Mouse (Mus musculus): Measurements from ENCODE around the gene Zfp871.

The Zfp871 gene

DNA sequence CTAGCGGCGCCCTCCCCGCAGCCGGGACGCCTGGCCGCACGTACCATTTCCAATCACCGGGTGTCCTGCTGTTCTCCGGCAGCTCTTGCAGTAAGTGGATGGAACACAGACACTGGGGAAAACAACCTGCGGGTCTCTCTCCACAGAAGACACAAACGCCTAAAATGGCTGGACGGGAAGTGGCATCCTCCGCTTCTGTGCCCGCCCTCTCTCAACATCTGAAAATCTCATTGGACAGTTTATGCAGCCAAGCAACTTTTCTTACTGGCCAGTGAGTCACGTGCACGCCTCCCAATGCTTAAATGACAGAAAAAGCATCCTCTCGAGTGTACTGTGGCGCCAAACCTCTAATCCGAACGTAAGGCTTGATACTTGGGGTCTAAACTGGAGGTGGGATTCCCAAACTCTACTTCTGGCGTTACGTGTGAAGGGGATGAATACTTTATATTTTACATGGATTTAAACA lies at the start of gene Zfp871:
Gene Zfp871 (minus strand): TSS at position 194 of the 466 bp plus-strand sequence.
- peak; percentile 71 for DNase-seq

DNA sequence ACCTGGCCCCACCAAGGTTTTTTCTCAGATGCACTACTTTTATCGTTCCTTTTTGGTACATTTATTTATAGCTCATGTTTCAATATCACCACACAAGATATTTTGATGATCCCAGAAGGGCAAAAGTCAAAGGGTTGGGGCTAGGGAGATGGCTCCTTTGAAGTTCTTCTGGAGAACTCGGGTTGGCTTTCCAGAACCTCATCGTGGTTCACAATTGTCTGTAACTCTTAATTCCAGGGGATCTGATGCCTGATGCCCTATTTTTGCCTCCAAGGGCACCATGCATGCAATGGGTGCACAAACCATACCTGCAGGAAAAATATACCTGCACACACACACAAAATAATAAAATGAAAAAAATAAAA lies 42.3 kb upstream of the Zfp871 start:
- DNase-seq = no peak

DNA sequence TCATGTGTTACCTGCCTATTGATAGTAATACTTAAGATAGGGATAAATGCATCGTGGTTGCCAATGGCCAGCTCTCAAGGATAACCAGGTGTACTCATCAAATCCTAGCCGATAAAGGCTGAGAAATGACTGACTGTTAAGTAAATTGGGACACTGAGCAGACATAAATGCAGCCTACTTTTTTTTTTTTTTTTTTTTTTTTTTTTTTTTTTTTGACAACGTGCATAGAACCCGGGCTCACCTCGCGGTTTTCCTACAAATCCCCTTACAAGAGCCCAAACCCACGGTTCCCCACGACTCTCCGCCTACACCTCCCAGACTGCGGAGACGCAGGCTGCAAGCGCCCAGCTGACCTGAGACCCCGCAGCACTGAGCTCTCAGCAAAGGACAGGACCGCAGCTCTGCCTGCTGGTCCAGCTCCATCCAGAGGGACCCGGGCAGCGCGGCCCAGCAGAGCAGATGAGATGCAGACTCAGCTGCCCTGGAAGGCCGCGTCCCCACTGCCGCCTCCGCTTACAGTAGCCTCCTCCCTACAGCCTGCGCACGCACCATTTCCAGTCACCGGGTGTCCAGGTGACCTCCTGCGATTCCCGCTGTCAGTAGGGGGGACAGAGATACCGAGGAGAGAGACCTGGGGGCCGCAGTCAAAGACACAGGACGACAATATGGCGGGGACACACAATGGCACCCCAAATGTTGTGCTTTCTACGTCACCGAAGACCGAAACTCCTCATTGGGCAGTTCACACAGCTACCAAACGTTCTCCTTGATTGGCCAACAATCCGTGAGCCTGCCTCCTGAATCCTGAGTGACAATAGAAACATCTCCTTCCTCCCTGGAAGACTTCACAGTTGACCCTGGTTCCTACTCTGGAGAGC lies 41.7 kb upstream of the Zfp871 start, which contains the start of gene Zfp799:
Gene Zfp799 (minus strand): TSS at position 722 of the 878 bp plus-strand sequence.
- DNase-seq = peak; percentile 64

DNA sequence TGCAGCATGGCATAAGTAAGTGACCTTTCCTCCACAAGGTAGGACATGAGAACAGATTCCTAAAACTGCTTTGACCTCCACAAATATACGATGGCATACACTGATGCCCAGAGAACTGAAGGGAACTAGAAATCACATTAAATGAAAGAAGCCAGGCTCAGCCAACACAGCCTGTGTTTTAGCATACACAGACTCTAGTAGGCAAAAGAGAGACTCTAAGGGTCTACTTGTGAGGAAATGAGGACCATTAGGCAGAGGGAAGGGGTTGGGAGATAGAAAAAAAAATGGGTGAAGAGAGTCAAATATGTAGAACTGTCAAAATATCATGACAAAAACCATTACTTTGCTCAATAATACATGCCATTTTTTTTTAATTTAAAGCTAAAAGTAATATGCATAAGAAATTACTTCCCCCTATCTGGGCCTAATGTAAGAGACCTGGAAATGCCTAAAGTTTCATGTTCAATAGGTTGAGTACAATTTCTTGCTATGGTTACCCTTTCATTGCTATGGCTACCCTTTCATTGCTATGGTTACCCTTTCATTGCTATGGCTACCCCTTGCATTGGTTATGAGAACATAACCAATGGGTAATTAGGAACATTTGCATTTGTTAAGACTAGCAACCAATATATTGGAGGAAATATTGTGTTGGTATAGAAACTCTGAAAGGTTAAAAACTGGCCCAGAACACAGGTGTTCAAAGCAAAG lies 28.1 kb upstream of the Zfp871 start:
- no peak for DNase-seq

DNA sequence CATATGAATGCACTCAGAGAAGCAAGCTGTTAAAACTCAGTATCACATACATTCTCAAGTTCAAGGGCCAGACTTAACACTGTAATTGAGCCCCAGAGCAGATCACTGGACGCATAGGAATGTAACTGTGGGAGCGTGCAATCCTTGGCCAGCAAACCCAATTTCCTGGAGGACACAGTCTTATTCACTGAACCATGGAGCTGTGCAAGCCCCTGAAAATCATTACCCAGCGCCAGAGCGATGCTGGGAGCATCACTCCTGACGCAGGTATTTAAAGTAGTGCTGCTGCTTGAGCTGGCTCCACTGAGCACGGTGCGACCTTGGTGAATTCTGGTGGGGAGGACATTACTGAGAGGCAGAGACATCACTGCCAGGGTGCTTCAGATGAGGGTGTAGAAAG lies 26.0 kb upstream of the Zfp871 start:
- DNase-seq = no peak

DNA sequence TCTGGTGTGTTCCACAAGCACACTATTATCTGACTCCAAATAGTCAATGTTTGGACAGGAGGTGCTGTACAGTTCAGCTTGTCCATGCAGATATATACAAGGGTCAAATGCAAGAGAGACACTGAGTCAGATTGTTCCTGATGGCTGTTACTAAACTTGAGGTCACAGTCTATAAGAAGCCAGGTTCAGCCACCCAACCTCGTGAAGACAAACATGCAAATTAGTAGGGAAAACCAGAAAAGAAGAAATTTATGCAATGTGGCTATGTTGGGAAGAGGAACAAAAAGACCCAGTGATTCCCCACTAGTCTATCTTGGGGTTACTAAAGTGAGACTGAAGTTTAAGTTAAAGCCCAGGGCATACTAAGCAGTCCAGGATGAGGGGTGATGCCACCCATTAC lies 22.6 kb upstream of the Zfp871 start:
- no peak for DNase-seq

DNA sequence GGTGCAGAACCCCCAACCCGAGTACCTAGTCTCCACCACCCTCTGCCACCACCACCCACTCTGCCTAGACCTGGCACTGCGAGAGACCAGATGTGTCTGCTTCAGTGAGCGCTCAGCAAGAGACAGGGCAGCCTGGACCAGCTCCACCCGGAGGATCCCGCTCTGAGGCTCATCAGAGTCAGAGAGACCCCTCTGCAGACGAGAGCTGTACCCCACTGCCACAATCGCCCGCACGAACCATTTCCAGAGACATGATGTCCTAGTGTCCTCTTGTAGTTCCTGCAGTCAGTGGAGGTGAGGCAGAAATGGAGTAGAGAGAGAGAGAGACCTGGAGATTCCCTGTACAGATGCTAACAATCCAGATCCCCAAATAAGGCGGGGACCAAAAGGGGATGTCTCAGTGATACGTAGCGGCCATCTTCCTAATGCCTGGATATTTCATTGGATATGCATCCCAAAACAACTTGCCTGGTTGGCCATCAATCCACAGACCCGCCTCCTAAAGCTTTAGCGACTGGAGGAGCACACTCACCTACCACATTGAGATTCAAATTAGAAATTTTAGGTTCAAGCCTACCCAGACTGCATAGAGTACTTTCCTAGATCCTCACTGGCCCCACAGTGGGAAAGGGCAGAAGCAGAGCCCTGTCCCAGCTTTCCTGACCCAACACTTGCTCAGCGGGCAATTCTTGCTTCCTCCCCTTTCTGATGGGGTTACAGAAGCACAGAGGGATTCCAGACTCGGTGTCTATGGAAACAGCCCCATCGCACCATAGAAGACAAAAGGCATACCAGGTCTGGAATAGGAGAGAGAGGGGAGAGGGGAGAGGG lies 21.7 kb upstream of the Zfp871 start, which contains the start of gene Zfp811:
Gene Zfp811 (minus strand): TSS at position 388 of the 831 bp plus-strand sequence.
- DNase-seq = peak; percentile 48

DNA sequence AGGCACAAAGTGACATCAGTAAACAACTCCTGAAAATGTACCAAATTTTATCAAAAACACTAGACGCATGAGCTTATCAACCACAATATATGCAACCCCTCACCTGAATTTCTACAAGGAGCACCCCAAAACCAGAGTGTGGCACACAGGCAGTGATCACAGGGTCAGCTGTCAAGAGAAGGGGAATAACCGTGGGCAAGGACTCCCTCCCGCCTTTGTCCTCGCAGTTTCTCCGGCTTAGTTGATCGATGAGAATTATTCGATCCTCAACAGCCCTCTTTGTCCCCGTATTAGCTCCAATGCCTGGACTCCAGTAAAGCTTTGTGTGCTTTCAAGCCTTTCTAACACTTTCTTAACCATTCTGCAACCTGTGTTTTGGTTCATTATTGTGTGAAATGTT lies 20.8 kb upstream of the Zfp871 start:
- no peak for DNase-seq

DNA sequence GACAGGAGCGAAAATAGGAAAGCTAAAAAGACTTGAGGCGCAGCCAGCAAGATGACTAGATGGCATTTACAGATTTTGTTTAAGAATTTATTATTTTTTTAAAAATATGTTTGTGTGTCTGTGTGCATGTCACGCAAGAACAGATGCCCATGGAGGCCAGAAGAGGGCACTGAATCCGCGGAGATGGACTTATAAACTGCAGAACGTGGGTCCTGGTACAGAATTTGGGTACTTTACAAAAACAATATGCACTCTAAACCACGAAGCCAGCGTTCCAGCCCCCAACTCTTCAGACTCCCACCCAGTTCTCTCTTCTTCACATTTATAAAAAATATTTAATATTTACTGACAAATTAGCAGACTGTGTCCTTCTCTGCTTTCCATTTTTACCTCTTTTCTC lies 1.2 kb upstream of the Zfp871 start:
- DNase-seq = no peak

DNA sequence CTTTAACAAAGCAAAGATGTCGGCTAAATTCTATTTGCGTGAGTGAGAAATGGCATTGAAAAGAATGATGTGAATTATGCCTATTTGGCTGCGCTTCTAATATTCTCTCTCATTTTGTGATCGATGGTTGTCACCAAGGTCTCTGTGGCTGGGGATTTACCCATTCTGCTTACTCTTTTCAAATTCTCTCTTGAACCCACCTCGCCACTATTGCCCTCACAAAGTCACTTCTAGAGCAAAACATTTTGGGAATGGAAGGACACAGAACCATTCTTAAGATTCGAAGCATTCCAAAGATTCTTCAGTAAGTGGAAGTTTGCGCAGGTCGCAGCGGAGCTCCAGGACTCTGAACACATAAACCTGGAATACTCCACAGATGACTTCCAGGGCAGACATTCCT lies 489 bp upstream of the Zfp871 start:
- no peak for DNase-seq

DNA sequence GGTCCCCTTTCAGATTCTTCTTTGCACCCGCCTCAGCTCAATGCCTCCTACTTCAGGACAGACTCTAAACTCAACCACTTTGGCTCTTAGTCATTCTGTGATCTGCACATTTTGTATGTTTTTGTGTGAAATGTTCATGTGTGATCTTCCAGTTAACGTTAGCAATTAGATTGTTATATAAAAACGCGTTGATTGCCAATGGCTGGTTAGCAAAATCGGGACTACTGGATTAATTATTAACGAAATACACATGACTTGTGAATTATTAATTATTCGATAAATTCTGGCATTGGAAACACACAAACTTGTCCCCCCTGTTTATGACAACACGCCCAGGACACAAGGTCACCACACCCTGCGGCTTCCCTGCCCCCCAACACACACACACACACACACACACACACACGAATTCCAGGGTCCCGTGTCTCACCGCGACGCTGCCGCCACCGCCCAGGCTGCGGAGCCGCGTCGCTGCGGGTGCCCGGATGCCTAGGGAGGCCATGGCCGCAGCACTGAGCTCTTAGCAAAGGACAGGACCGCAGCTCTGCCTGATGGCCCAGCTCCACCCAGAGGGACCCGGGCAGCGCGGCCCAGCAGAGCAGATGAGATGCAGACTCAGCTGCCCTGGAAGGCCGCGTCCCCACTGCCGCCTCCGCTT lies 522 bp downstream of the Zfp871 start:
- no peak for DNase-seq

DNA sequence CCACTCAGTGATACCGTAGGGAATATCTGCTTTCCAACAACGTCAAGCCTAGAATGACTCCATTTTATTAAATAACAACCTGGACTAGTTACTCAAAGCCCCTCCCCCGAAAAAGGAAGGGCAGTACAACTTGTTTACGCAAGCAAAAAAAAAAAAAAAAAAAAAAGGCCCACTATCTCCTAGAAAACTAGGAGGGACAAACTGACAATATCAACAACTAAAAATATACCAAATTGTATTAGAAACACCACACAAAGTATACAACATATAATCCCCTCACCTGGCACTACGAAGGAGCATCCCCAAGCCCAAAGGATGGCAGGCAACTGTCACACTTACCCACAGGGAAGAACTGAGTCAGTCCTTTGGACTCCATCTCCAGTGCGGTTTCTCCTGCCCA lies 1.1 kb downstream of the Zfp871 start:
- no peak for DNase-seq

DNA sequence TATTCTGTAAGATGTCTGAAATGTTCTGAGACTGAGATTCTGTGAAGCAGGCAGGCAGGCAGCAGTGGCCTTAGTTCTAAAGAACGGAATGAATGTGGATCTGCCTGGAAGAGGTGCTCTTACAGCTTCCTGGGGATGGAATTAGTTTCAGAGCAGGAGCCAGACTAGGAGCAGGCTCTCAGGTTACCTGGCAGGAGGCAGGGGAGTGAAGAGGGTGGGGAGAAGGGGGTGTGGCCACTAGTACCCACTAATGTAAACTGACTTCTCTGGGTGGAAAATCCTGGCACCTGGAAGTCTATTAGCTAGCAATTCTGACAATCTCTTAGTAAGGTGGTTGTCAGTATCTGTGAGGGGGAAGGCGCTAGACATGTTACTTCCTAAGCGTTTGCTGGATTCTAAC lies 2.4 kb downstream of the Zfp871 start:
- DNase-seq = no peak

DNA sequence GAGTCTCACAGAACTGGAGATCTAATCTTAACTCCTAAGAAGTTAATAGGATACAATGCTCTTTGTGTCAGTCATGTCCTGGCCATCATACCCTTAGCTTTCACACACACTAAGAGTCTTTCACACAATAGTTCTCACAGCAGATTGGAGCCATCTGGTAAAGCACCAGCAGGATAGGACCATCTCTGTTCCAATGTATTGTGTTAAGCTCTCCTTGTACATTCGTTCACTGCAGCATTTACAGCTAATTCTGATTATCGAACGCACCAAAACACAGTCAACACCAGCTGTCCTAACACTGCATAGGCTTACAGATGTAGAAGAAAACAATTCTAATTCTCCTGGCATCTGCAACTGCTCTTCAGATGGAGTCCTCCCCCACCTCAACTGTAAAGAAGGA lies 10.5 kb downstream of the Zfp871 start:
- DNase-seq = no peak

DNA sequence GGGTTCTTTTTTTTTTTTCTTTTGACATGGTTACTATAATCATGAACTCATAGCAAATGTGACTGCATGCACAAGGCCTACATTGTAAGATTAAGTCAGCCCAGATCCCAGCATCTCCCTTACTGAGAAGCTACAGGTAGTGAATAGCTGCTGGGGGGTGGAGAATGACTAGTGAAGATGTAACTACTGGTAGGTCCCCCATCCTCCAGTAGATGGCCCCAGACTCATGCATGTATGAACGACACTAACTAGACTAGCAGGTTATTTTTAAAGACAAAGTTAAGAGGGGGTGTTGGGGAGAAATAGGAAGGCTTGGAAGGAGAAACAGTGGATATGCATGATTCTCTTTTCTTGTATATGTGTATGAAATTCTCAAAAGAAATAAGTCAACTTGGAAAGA lies 16.9 kb downstream of the Zfp871 start:
- no peak for DNase-seq

DNA sequence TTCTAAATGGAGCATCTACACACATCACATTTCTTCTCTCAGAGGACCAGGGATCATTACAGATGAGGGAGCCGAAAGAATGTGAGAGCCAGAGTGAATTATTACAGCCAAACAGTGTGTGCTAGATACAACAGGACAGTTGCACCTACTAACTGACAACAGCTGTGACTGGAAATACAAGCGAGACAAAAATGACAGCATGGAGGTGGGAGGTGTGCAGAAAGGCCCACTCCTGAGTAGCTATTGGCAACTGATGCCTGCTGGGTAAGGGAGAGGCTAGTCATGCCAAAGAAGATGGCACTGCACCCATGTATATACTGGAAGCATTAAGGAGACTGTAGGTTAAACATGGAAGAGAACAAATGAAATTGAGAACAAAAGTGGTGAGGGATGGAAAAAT lies 21.7 kb downstream of the Zfp871 start:
- no peak for DNase-seq

DNA sequence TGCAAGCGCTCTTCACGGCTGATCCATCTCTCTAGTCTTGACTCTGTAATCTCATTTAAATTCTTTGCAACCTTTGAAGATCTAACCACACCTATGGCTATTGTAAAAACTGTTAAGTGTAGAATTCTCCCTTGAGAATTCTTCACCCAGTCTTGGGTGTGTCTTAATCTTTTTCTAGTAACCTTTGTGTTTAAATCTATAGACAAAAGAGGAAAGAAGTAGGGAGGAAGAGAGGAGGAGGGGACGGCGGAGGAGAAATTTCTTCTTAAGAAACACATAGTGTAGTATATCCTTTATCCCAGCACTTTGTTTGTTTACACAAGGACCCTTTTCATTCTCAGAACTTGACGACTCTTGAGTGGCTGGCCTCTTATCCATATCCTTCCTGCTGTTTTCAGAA lies 30.8 kb downstream of the Zfp871 start:
- no peak for DNase-seq

DNA sequence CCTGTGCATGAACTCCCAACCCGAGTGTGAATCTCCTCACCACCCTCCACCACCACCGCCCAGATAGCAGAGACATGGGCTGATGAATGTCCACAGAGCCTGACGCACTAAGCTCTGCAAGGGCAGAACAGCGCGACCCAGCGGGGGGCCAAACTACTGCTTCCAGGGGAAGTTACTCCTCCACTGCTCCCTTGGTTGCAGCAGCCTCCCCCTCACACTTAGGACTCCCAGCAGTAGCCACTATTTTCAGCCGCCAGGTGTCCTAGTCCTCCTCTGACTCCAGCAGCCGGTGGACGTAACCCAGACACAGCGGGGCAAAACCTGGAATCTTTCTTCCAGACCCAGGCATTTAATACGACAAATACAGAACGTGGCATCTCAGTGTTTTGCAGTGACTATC lies 34.5 kb downstream of the Zfp871 start:
- DNase-seq = peak; percentile 11

DNA sequence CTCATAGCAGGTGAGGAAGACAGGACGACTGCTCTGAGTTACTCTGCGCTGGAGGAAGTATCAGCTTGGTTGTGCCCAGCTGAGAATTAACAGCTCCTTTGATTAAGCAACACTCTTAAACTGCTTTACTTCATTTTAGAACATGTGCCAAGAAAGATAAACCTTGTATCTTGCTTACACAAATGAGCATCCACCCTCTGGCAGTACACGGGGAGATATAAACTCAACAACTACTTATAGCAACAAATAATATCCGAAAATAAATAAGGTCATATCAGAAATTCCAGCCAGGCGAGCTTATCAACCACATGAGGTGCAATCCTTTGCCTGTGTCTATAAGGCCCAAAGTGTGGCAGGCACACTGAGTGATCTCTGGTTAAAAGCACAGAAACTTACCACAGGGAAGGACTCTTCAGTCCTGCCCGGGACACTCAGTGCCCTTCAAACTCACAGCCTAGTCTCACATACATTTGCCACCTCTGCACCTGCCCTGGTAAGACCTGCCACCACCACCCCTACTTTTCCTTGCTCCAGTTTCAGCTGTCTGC lies 35.2 kb downstream of the Zfp871 start:
- DNase-seq = no peak

DNA sequence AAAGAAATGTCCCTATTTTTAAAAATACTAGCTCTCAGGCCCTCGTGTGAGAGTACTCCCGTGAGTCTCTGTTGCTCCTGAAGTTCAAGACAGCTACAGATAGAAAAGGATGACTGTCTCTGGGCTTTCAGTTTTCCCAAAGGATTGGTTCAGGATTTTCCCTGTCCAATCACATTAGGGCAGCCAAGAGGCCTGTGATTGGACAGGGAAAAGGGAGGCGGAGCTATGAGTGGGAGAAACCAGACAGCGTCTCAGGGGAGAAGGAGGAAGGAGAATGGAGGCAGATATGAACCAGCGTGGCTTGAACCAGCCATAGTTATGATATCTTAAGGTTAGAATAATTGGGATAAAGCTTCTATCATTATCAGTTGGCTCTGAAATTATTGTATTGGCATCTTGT lies 37.5 kb downstream of the Zfp871 start:
- no peak for DNase-seq

DNA sequence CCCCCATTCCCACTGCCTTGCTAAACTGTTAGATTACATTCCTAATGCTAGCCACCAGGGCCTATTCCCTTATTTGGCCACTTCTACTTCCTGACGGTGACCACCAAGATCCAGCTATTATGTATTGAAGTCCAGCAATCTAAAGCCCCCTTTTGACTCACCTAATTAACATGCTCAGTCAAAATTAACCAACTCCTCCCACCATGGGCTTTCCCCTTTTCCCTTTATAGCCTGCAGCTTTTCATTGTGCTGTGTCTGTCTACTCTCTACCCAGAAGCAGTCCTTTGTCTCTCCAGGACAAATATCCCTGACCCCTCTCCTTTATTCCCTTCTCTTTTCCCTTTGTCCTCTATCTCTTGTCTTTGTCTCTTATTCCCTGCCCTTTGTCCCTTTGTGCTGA lies 47.0 kb downstream of the Zfp871 start:
- DNase-seq = no peak

DNA sequence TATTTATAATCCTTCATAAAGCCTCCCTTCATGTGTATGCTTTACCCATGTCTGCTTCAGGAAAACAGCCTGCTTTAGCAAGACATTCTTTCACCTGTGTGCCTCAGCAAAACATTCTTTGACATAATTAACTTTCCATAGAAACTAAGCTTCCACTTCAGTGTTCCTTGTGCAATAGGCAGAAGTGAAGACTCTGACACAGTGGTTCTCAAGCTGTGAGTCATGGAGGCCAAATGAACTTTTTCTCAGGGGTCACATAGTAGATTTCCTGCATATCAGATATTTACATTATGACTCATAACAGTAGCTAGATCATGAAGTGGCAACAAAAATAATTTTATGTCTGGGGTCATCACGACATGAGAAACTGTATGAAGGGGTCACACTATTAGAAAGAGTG lies 49.7 kb downstream of the Zfp871 start:
- no peak for DNase-seq

All from right cerebral cortex, postnatal 4 days (tissue).